Mouse (Mus musculus) bone marrow macrophage, adult 2 months (primary cell): ENCODE data around the gene Akap13. TPM values are rescaled to one million over a fixed set of nuclear protein-coding genes. Genes with fewer than 3 reads are reported as not detected.
A peak's percentile ranks its signal among the peaks of the same experiment; 100 is the strongest.
"Not testable (repeated sequence)": the region's sequence is repeated elsewhere in the genome, so short reads cannot be mapped to it uniquely, and the experiment has no call there.

Source experiments
- H3K27ac ChIP-seq: 2 replicates; pipeline ENCODE4 v1.5.1; 2012; ENCODE audit warnings: low read depth, low read length; ENCODE audit not compliant: insufficient read depth
- H3K4me1 ChIP-seq: 2 replicates; pipeline ENCODE4 v1.6.1; 2012; ENCODE audit warnings: low read length; ENCODE audit not compliant: control insufficient read depth, insufficient read depth
- H3K4me3 ChIP-seq: 2 replicates; pipeline ENCODE4 v1.5.1; 2012; ENCODE audit warnings: mild to moderate bottlenecking, low read length, moderate library complexity; ENCODE audit not compliant: insufficient read depth
- CTCF ChIP-seq: IDR thresholded peaks from 2 replicates; pipeline ENCODE4 v1.5.1; 2012; ENCODE audit warnings: low read depth, mild to moderate bottlenecking, low read length, moderate library complexity
- POLR2A ChIP-seq: IDR thresholded peaks from 2 replicates; pipeline ENCODE4 v1.6.1; 2012; ENCODE audit warnings: mild to moderate bottlenecking, low read depth, low read length, borderline replicate concordance
- polyA plus RNA-seq: library from polyadenylated mRNA; stranded (reverse); fragments of >200 nt; gene quantifications from 2 replicates; pipeline ENCODE4 v1.2.4, GENCODE M21; 2012; ENCODE audit not compliant: missing spikeins, insufficient read depth, insufficient read length

Akap13 gene
- polyA plus RNA-seq, 1 experiment: 58.4 TPM

DNA sequence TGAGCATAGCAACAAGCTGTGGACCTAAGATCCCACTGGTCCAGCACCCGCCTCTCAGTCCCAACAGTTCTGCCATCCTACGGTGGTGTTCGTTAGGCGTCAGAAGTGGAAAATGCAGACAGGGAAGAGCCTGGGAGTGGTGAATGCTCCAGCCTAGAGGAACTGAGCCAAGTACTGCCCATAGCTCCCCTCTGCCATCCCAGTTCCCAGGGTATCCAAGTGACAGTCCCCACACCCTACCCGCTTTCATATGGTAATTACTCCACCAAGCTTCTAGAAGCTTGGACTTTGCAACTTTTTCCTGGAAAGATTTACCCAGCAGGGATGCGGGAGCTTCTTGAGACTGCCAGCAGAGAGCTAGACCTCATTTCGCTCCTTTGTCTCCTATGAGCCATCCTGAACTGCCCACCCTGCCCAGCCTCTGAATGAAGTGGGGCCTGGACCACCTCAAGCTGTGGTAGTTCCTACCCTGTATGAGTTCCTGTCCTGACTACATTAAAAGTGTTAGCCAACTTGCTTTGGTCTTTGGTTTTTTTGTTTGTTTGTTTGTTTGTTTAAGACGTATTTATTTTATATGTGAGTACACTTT, 300.6 kb downstream of the Akap13 start:
- Histone ChIP-seq H3K27ac (no peak overlapping the region), H3K4me1 (no peaks in the 10 kb centered on the region), H3K4me3 (no peak overlapping the region)
- TF ChIP-seq POLR2A (no peak), CTCF (no peak)

DNA sequence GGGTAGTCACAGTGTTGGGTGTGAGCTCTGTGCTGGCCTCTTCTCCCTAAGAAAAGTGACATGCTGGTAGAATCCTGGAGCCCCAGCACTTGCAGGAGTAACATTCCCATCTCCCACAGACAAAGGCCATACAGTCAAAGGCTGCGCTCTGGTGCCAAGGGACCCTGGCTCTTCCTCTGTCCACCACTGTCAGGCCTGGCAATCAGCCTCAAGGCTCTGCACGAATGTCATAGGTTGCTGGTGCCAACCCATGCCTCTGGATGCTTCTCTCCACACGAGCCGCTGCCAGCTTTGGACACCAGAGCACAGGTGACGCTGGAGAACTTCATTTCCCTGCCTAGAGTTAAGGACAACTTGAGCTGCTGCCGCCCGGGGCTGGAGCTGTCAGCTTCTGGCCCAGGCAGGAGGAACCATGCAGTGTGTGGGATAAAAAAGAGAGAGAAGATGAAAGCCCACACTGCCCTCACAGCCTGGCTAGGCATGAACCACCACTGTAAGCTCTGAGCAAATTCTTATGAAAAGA, 304.7 kb downstream of the Akap13 start:
- no peak overlapping the region for H3K4me3 ChIP-seq
- H3K27ac ChIP-seq: no peak overlapping the region
- no peaks in the 10 kb centered on the region for H3K4me1 ChIP-seq
- no peak for TF ChIP-seq POLR2A
- no peak for TF ChIP-seq CTCF

GRCm38 (mm10) chr7:75760661-75761319, 305.5 kb downstream of the Akap13 start:
- not testable (repeated sequence) for H3K4me3 ChIP-seq, H3K4me1 ChIP-seq, H3K27ac ChIP-seq

DNA sequence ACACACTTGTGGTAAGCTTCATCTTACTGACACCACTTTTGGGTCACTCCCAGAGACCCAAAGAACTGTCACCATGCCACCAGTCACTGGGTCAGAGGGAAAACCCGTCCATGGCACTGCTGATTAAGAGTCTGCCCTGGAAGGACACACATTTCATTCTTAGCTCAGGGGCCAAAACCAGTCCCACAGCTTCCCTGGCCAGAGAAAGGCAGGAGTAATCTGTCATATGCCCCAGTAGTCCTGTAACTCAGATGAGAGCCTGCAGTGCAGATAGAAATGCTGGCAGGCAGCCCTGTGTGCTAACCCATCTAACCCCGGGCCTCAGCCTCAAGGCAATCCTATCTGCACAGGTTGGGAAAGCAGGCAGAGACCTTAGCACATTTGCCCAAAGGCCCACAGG, 306.9 kb downstream of the Akap13 start:
- not testable (repeated sequence) for H3K4me3 ChIP-seq, H3K27ac ChIP-seq, H3K4me1 ChIP-seq

GRCm38 (mm10) chr7:75767080-75767769, 311.9 kb downstream of the Akap13 start:
- H3K4me1 ChIP-seq, H3K4me3 ChIP-seq, H3K27ac ChIP-seq: not testable (repeated sequence)

DNA sequence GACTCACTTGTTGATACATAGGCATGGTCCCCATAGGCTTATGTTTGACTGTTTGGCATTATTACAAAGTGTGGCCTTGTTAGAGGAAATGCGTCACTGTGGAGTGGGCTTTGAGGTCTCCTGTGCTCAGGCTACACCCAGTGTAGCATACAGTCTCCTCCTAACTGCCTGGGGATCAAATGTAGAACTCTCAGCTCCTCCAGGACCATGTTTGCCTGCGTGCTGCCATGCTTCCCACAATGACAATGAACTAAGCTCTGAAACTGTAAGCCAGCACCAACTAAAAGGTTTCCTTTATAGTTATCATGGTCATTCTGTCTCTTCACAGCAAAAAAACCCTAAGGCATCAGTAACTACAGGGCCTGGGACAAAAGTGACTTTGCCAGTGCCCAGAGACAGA, 312.8 kb downstream of the Akap13 start:
- no peak overlapping the region for H3K27ac ChIP-seq
- no peak overlapping the region for H3K4me3 ChIP-seq
- no peaks in the 10 kb centered on the region for H3K4me1 ChIP-seq
- TF ChIP-seq CTCF (no peak), POLR2A (no peak)

DNA sequence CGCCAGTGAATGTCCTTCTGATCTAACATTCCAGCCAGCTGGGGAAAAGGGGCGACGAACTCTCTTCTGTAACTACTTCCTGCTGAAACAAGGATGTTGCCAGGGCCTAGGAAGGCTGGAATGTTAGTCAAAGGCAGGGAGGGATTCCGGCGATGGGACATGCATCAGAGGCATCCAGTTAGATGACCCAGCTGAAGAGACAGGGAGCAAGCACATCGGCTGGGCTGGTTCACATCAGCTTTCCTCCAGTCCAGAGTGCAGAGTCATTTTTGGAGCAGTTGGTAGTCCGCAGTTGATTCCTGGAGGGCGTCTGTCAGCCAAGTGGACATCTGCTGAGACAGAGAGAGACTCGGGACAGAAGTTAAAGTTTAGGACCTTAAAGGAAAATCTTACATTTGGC, 314.6 kb downstream of the Akap13 start:
- Histone ChIP-seq H3K4me1 (no peaks in the 10 kb centered on the region), H3K27ac (no peak overlapping the region), H3K4me3 (no peak overlapping the region)
- no peak for TF ChIP-seq CTCF
- no peak for TF ChIP-seq POLR2A

DNA sequence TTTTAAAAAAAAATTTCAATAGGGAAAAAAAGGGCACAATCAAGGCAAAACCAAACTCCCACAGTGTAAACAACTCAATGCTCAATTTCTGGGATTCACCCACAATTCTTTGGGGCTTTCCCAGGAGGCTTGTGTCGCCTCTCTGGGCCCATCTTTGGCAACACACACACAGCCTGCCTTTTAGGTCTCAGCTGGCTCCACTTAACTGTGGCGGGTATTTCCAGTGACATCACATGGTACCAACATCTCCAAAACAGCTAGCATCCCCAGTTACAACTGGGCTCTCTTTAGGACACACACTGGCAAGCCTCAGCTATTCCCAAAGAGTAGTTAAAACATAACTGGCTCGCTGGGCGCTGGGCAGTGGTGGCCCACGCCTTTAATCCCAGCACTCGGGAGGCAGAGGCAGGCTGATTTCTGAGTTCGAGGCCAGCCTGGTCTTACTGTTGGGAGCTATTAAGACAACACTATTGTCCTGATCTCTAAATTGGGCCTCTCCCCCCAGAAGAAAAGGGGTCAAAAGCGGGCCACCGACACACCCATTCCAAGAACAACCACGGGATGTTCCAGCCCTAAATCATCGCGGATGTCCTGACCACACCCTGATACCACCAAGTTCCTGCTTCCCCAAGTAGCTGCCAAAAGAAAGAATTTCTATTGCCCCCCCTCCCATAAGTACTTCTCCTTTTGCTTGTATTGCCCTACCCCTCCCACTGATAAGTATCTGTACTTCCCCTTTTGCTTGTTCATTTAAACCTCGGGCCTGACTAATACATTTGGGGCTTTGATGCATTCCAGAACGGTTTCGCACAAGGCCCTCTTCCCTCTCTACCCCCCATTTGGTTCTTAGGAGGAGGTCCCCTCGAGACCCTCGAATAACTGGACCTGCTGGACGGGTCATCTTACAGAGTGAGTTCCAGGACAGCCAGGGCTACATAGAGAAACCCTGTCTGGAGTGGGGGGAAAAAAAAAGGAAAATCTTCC, 319.1 kb downstream of the Akap13 start:
- not testable (repeated sequence) for H3K4me3 ChIP-seq, H3K27ac ChIP-seq, H3K4me1 ChIP-seq

DNA sequence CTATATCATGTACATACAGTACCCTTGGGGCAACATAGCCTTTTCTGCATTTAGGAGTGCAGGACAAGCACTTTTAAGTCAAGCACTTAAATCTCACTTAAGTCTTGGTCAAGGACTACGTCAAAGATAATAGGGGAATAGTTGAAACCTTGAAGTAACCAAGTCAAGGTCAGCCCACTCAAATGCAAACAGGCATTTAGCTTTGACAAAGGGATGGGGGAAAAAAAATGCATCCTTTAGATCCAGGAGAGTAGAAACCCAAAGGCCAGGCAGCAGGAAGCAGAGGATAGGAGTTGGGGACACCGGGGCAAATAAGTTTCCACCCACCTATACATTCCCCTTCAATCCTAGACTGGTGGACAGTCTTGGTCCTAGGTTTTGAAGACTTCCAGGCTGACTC, 322.7 kb downstream of the Akap13 start:
- TF ChIP-seq POLR2A (no peak), CTCF (no peak)
- peaks cover 5% of the 10 kb centered on the region for H3K4me1 ChIP-seq
- no peak overlapping the region for H3K4me3 ChIP-seq
- no peak overlapping the region for H3K27ac ChIP-seq

GRCm38 (mm10) chr7:75780812-75781211, 325.5 kb downstream of the Akap13 start:
- H3K27ac ChIP-seq: no peak overlapping the region
- peaks cover 18% of the 10 kb centered on the region for H3K4me1 ChIP-seq
- TF ChIP-seq POLR2A: no peak
- H3K4me3 ChIP-seq: peak overlapping the region; percentile 13; the same call in 1 of the 2 replicates
